Mouse (Mus musculus) forebrain, postnatal 0 days (tissue): Measurements from ENCODE around the gene Cln6. TPM values are rescaled to one million over a fixed set of nuclear protein-coding genes. Genes with fewer than 3 reads are reported as not detected.
"Not testable (repeated sequence)": the region's sequence is repeated elsewhere in the genome, so short reads cannot be mapped to it uniquely, and the experiment has no call there.

Experiments
- ATAC-seq: fragments of 200-750 bp; cut with Nextera tagmentation; 2 replicates; pipeline ENCODE4 v1.8.0; 2017; ENCODE audit warnings: mild to moderate bottlenecking, moderate library complexity
- DNase-seq: peaks from one replicate; pipeline ENCODE4 v3.0.0-alpha.2; 2015
- H3K27ac ChIP-seq: fragments of 300-500 bp; sonication (generic); 2 replicates; pipeline ENCODE4 v1.5.1; 2014; ENCODE audit warnings: low read depth, mild to moderate bottlenecking, antibody characterized with exemption, low read length, moderate library complexity, mixed read lengths
- H3K27me3 ChIP-seq: fragments of 300-500 bp; sonication (generic); 2 replicates; pipeline ENCODE4 v1.6.1; 2014; ENCODE audit warnings: mild to moderate bottlenecking, low read length, mixed read lengths; ENCODE audit not compliant: insufficient read depth
- H3K36me3 ChIP-seq: fragments of 300-500 bp; sonication (generic); 2 replicates; pipeline ENCODE4 v1.6.1; 2014; ENCODE audit warnings: mild to moderate bottlenecking, moderate library complexity; ENCODE audit not compliant: insufficient read depth
- H3K4me1 ChIP-seq: fragments of 300-500 bp; sonication (generic); 2 replicates; pipeline ENCODE4 v1.6.1; 2014; ENCODE audit warnings: antibody characterized with exemption; ENCODE audit not compliant: insufficient read depth
- H3K4me2 ChIP-seq: fragments of 300-500 bp; sonication (generic); 2 replicates; pipeline ENCODE4 v1.6.1; 2014; ENCODE audit warnings: low read depth, mild to moderate bottlenecking, moderate library complexity
- H3K4me3 ChIP-seq: fragments of 300-500 bp; sonication (generic); 2 replicates; pipeline ENCODE4 v1.5.1; 2014; ENCODE audit warnings: low read depth, low read length, mixed read lengths
- H3K9ac ChIP-seq: fragments of 300-500 bp; sonication (generic); 2 replicates; pipeline ENCODE4 v1.6.1; 2014; ENCODE audit warnings: mild to moderate bottlenecking
- H3K9me3 ChIP-seq: fragments of 300-500 bp; sonication (generic); 2 replicates; pipeline ENCODE4 v1.6.1; 2016; ENCODE audit warnings: low read length
- CTCF ChIP-seq: sonication (generic); IDR thresholded peaks from 2 replicates; pipeline ENCODE4 v1.5.1; 2016; ENCODE audit warnings: antibody characterized with exemption, control low read depth, low read depth
- WGBS: fragments of 180-500 bp; shearing (Covaris S2); extraction: QIAGEN DNeasy Blood & Tissue Kit; methylation state at CpG from one replicate; pipeline ENCODE4 v1.1.7; 2014; 5-methylcytosine and 5-hydroxymethylcytosine counted together
- polyA plus RNA-seq: library from polyadenylated mRNA; unstranded; fragments of >200 nt; fragmentation: Nextera tagmentation; extraction: Ambion mirVana; gene quantifications from 2 replicates; pipeline ENCODE4 v1.2.1, GENCODE M21; 2015
- total RNA-seq: library from RNA; depleted of rRNA; stranded (reverse); fragments of >200 nt; gene quantifications from 2 replicates; pipeline ENCODE4 v1.2.3, GENCODE M21; 2014; rRNA removed

Cln6 gene
- 9.2 and 9.7 TPM in 2 replicates for total RNA-seq
- polyA plus RNA-seq, result 5.6 and 6.8 TPM in 2 replicates

DNA sequence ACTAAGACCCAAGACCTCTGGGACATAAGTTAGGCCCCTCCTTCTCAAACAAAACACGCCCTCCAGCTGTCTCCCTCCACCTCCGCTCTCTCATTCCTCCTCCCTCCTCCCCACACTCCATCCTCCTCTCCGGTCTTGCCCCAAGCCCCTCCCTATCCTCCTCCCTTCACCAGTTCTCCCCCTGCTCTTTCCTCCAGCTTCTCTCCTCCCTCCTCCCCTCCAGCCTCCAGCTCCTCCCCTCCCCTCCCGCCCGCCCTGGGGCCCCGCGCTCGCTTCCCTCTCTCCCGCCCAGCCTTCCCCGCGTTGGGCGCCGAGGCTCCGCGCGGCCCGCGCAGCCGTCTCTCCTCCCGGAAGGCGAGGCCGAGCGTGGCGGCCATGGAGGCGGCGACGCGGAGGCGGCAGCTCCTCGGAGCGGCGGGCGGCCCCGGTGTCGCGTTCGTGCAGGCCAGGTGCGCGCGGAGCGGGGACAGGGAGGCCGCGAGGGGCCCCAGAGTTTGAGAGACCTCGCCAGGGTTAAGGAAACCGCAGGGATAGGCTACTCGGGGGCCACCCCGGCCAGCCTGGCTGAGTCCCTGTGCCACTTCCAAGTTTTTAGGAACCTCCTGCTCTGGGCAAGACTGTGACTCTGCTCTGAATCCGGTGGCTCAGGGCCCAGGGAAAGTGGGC lies at the start of gene Cln6:
TSS of gene Cln6 (plus strand) at position 280 of the 666 bp plus-strand sequence.
- Histone ChIP-seq H3K4me2 (peak within 1 kb of the TSS; percentile 94), H3K4me3 (peak within 1 kb of the TSS; percentile 73), H3K27ac (peak within 1 kb of the TSS; percentile 64), H3K36me3 (no peaks in the 10 kb centered on the region), H3K27me3 (no peaks in the 10 kb centered on the region), H3K4me1 (peaks cover 5% of the 10 kb centered on the region; the same call in 1 of the 2 replicates), H3K9me3 (no peaks in the 10 kb centered on the region), H3K9ac (peak within 1 kb of the TSS; percentile 80)
- DNase-seq (peak; percentile 67), ATAC-seq (peak; percentile 91)
- 2% methylated on average over 48 of the region's 48 CpGs for WGBS
- TF ChIP-seq CTCF, result no peak

GRCm38 (mm10) chr9:62789856-62790255 lies 48.7 kb upstream of the Cln6 start:
- H3K4me3 ChIP-seq, result no peak overlapping the region
- ATAC-seq, result no peak
- H3K4me1 ChIP-seq, result no peaks in the 10 kb centered on the region
- H3K27me3 ChIP-seq, result no peaks in the 10 kb centered on the region
- H3K9me3 ChIP-seq, result no peaks in the 10 kb centered on the region
- 90% methylated on average over 12 of the region's 12 CpGs for WGBS
- no peak for DNase-seq
- TF ChIP-seq CTCF, result no peak
- no peak overlapping the region for H3K27ac ChIP-seq
- H3K36me3 ChIP-seq, result no peaks in the 10 kb centered on the region
- H3K4me2 ChIP-seq, result no peak overlapping the region
- no peak overlapping the region for H3K9ac ChIP-seq

DNA sequence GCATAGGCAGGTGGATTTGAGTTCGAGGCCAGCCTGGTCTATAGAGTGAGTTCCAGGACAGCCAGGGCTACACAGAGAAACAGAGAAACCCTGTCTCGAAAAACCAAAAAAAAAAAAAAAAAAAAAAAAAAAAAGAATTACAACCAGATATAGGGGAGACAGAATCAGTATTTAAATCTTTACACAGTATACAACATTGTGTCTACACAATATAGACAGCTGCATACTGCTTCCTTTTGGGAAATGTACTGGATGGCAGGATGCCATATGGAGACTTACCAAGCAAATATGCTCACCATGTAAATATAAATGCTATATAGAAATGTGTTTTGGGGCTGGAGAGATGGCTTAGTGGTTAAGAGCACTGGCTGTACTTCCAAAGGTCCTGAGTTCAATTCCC lies 39.4 kb upstream of the Cln6 start:
- H3K9me3 ChIP-seq, H3K9ac ChIP-seq, ATAC-seq, H3K4me3 ChIP-seq, DNase-seq, H3K4me2 ChIP-seq, H3K4me1 ChIP-seq, H3K27me3 ChIP-seq, H3K27ac ChIP-seq: not testable (repeated sequence)
- WGBS, result 95% methylated on average over 2 of the region's 2 CpGs
- H3K36me3 ChIP-seq, result peaks cover 23% of the 10 kb centered on the region

DNA sequence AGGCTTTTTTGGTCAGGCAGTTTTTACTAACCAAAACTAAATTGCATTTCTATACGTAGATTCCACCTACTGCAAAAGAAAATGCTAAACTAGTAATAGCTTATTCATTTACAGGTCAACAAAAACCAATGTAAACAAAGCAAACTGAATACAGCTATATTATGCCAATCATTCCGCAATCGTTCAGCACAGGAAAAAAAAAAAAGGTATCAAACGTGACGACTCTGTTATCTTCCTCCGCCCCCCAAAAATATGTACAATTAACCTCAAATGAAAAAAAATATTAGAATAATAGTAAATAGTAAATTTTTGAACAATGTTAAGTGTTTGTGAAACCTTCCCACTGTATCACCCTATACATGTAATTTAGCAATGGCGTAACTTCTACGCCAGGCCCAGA lies 28.5 kb upstream of the Cln6 start:
- peak overlapping the region; percentile 91 for H3K4me3 ChIP-seq
- H3K36me3 ChIP-seq, result no peaks in the 10 kb centered on the region
- H3K9me3 ChIP-seq, result no peaks in the 10 kb centered on the region
- DNase-seq (no peak), ATAC-seq (no peak)
- WGBS, result 12% methylated on average over 8 of the region's 8 CpGs
- peak overlapping the region; percentile 90 for H3K9ac ChIP-seq
- H3K4me2 ChIP-seq, result peak overlapping the region; percentile 68
- H3K27me3 ChIP-seq, result no peaks in the 10 kb centered on the region
- TF ChIP-seq CTCF, result no peak
- H3K27ac ChIP-seq, result 0 out of 2 replicates have a peak overlapping the region, but pooled peaks have one; percentile 97
- peaks cover 22% of the 10 kb centered on the region for H3K4me1 ChIP-seq

DNA sequence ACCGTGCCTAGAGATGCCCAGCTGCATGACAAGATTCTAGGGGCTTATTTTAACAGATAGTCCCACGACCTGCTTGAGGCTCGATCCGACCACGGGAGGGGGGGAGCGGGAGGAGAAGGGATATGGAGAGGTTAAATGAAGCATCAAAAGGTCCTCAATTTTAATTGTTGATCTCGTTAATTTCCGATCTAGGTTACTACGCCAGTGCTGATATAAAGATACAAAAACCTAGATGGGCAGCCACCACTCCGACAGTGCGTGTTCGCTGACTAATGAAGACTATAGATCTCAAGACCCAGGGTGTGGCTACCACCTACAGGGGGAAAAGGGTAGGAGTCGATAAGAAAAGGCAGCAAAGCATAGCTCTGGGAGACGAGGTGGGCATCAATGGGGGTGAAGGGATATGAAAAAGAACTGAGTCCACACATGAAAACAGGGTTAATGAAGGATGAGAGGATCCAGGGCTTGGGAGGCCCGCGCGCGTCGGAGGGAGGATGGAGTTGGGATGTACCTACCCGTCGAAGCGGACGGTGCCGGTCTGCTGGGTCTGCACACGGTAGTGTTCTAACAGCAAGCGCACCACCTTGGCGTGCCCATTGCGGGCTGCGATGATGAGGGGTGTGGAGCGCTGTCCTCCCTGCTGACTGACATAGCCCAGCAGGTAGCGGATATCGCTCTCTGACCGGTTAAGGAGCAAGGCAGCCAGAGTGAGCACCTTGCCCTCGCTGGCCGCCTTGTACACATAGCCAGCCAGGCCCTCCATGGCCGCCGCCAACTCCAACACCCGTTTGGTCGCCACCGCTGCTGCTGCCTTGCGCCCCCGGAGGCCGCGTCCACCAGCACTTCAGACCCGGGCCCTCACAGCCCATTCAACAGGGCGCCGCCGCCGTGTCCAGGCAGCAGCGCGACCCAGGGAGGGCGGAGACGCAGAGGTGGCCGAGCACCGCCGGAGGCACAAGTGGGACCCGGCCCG lies 27.8 kb upstream of the Cln6 start:
- peaks cover 22% of the 10 kb centered on the region for H3K4me1 ChIP-seq
- DNase-seq (peak; percentile 59), ATAC-seq (peak; percentile 64)

DNA sequence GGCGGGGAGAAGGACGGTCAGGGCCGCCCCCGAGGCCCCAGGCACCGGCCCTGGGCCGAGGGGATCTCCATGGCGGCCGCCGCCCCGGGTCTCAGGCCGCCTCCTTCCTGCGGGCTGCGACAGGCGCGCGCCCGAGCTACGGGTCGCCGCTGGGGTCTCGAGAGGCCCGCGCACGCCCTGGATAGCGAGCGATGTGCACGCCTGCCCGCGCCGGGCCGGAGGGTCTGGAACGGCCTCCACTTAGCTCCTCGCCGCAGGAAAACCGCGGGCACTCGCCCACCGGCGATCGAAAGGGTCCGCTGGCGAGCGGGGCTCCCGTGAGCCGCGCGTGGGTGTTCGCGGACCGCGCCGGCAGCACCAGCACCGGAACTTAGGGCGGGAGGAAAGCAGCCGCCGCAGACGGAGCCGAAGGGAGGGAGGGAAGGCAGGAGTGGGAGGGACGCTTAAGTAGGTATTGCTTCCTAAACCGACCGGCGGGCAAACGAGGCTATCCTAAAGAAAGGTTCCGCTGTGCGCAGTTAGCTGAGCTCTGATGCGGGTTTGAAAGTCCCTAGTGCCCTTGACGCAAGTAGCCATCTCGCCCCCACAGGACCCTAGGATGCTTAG lies 27.0 kb upstream of the Cln6 start, which contains the start of gene Fem1b:
TSS of gene Fem1b (minus strand) at position 419 of the 606 bp plus-strand sequence.
- peak; percentile 94 for ATAC-seq
- 2% methylated on average over 54 of the region's 68 CpGs for WGBS
- DNase-seq, result peak; percentile 95
- H3K4me1 ChIP-seq, result peaks cover 22% of the 10 kb centered on the region
- H3K36me3 ChIP-seq, result no peaks in the 10 kb centered on the region
- peak within 1 kb of the TSS; percentile 90 for H3K9ac ChIP-seq
- H3K4me2 ChIP-seq, result peak within 1 kb of the TSS; percentile 68
- H3K27me3 ChIP-seq, result no peaks in the 10 kb centered on the region
- H3K9me3 ChIP-seq, result no peaks in the 10 kb centered on the region
- TF ChIP-seq CTCF, result no peak
- peak within 1 kb of the TSS; percentile 97 for H3K27ac ChIP-seq
- peak within 1 kb of the TSS; percentile 91 for H3K4me3 ChIP-seq

More for the DNA sequence above, 27.8 kb upstream of the Cln6 start:
- peak overlapping the region; percentile 68 for H3K4me2 ChIP-seq
- under 1% methylated on average over 54 of the region's 58 CpGs for WGBS
- H3K9ac ChIP-seq, result peak overlapping the region; percentile 90
- TF ChIP-seq CTCF, result peak; percentile 56
- peak overlapping the region; percentile 91 for H3K4me3 ChIP-seq
- H3K36me3 ChIP-seq, result no peaks in the 10 kb centered on the region
- no peaks in the 10 kb centered on the region for H3K9me3 ChIP-seq
- H3K27ac ChIP-seq, result peak overlapping the region; percentile 97
- no peaks in the 10 kb centered on the region for H3K27me3 ChIP-seq
